Mouse (Mus musculus) liver, embryonic 11.5 days (tissue): Measurements from ENCODE around the gene Zmynd15. TPM values are rescaled to one million over a fixed set of nuclear protein-coding genes. Genes with fewer than 3 reads are reported as not detected.

Experiments used
- ATAC-seq: fragments of 200-750 bp; cut with Nextera tagmentation; replicated peaks from 2 replicates; pipeline ENCODE4 v1.8.0; 2017; ENCODE audit warnings: moderate number of reproducible peaks, mild to moderate bottlenecking, moderate TSS enrichment, moderate library complexity; ENCODE audit not compliant: low FRiP score
- DNase-seq: peaks from one replicate; pipeline ENCODE4 v3.0.0-alpha.2; 2017; ENCODE audit warnings: low spot score
- H3K27ac ChIP-seq: fragments of 300-500 bp; sonication (generic); 2 replicates; pipeline ENCODE4 v1.5.1; 2014; ENCODE audit warnings: mild to moderate bottlenecking, low read depth, low read length, control low read depth
- H3K27me3 ChIP-seq: fragments of 300-500 bp; sonication (generic); replicated peaks from 2 replicates; pipeline ENCODE4 v1.6.1; 2014; ENCODE audit warnings: low read length, mixed read lengths; ENCODE audit not compliant: control insufficient read depth, insufficient read depth
- H3K36me3 ChIP-seq: fragments of 300-500 bp; sonication (generic); 2 replicates; pipeline ENCODE4 v1.6.1; 2014; ENCODE audit warnings: mild to moderate bottlenecking, low read length, moderate library complexity, mixed read lengths; ENCODE audit not compliant: control insufficient read depth, insufficient read depth
- H3K4me1 ChIP-seq: fragments of 300-500 bp; sonication (generic); replicated peaks from 2 replicates; pipeline ENCODE4 v1.6.1; 2014; ENCODE audit warnings: low read length, mixed read lengths; ENCODE audit not compliant: control insufficient read depth, insufficient read depth
- H3K4me2 ChIP-seq: fragments of 300-500 bp; sonication (generic); 2 replicates; pipeline ENCODE4 v1.6.1; 2014; ENCODE audit warnings: mild to moderate bottlenecking, control low read depth, moderate library complexity
- H3K4me3 ChIP-seq: fragments of 300-500 bp; sonication (generic); 2 replicates; pipeline ENCODE4 v1.5.1; 2014; ENCODE audit warnings: low read depth, low read length, control low read depth
- H3K9ac ChIP-seq: fragments of 300-500 bp; sonication (generic); 2 replicates; pipeline ENCODE4 v1.6.1; 2014; ENCODE audit warnings: low read depth, low read length, control low read depth
- H3K9me3 ChIP-seq: fragments of 300-500 bp; sonication (generic); 2 replicates; pipeline ENCODE4 v1.6.1; 2016; ENCODE audit warnings: low read length, inconsistent platforms, mixed read lengths; ENCODE audit not compliant: control insufficient read depth
- WGBS: fragments of 180-500 bp; shearing (Covaris S2); extraction: QIAGEN DNeasy Blood & Tissue Kit; methylation state at CpG from one replicate; pipeline ENCODE4 v1.1.7; 2014; 5-methylcytosine and 5-hydroxymethylcytosine counted together
- microRNA-seq: library from miRNA; unstranded; fragments of <30 nt; microRNA quantifications from one replicate; pipeline ENCODE4, GENCODE M21; 2017; ENCODE audit warnings: borderline number of aligned reads
- polyA plus RNA-seq: library from polyadenylated mRNA; unstranded; fragments of >200 nt; fragmentation: Nextera tagmentation; extraction: Ambion mirVana; gene quantifications from 2 replicates; pipeline ENCODE4 v1.2.1, GENCODE M21; 2014

Gene Zmynd15
- polyA plus RNA-seq, 1 experiment from 2014 or later = 0.19 TPM

GRCm38 (mm10) chr11:70514288-70514687 lies 55.1 kb downstream of the Zmynd15 start, which contains the start of gene Vmo1:
Vmo1 (minus strand) TSS chr11:70514616.
- 87% methylated on average over 7 of the region's 7 CpGs for WGBS
- no peaks in the 10 kb centered on the region for H3K9me3 ChIP-seq
- no peaks in the 10 kb centered on the region for H3K36me3 ChIP-seq
- H3K9ac ChIP-seq = no peak within 1 kb of the TSS
- peaks cover 13% of the 10 kb centered on the region for H3K4me1 ChIP-seq
- DNase-seq = no peak
- H3K4me2 ChIP-seq = no peak within 1 kb of the TSS
- no peak within 1 kb of the TSS for H3K4me3 ChIP-seq
- no peaks in the 10 kb centered on the region for H3K27me3 ChIP-seq
- H3K27ac ChIP-seq = no peak within 1 kb of the TSS
- ATAC-seq = no peak

Small RNA genes lying within 50 kb of the gene (microRNA-seq; reads per million reads assigned to microRNA genes)
- not detected for gene Mir7115

Other genes starting within 250 kb of the Zmynd15 start
- gene Slc16a11, start 246.7 kb upstream of the Zmynd15 start, polyA plus RNA-seq = 0.75 and 0.81 TPM in 2 replicates
- gene Slc16a13, start 238.4 kb upstream of the Zmynd15 start, polyA plus RNA-seq = 9.1 and 10.1 TPM in 2 replicates
- 6.8 and 7.3 TPM in 2 replicates for gene Bcl6b, start 229.6 kb upstream of the Zmynd15 start, polyA plus RNA-seq
- gene 0610010K14Rik, start 221.5 kb upstream of the Zmynd15 start, polyA plus RNA-seq = 138 and 140 TPM in 2 replicates
- gene Gm21988, start 219.6 kb upstream of the Zmynd15 start, polyA plus RNA-seq = 7.6 and 9.6 TPM in 2 replicates
- 184 and 188 TPM in 2 replicates for gene Rnasek, start 219.6 kb upstream of the Zmynd15 start, polyA plus RNA-seq
- 21.5 and 22.5 TPM in 2 replicates for gene Alox12, start 204.1 kb upstream of the Zmynd15 start, polyA plus RNA-seq
- gene Alox12e, start 136.8 kb upstream of the Zmynd15 start, polyA plus RNA-seq = 0.29 TPM in 1 of 2 replicates, not detected in the other
- gene Alox15, start 107.4 kb upstream of the Zmynd15 start, polyA plus RNA-seq = 1.0 and 2.1 TPM in 2 replicates
- 48.5 and 51.2 TPM in 2 replicates for gene Pelp1, start 49.4 kb upstream of the Zmynd15 start, polyA plus RNA-seq
- gene Arrb2, start 26.8 kb upstream of the Zmynd15 start, polyA plus RNA-seq = 31.5 and 35.9 TPM in 2 replicates
- 33.8 and 36.2 TPM in 2 replicates for gene Med11, start 7.5 kb upstream of the Zmynd15 start, polyA plus RNA-seq
- gene Cxcl16, start 551 bp downstream of the Zmynd15 start, polyA plus RNA-seq = 0.91 and 1.6 TPM in 2 replicates
- 5.5 TPM in 2 replicates for gene Tm4sf5, start 45.8 kb downstream of the Zmynd15 start, polyA plus RNA-seq
- 0.39 and 0.80 TPM in 2 replicates for gene Vmo1, start 55.2 kb downstream of the Zmynd15 start, polyA plus RNA-seq
- gene Gltpd2, start 59.8 kb downstream of the Zmynd15 start, polyA plus RNA-seq = 20.2 and 20.5 TPM in 2 replicates
- 619 and 649 TPM in 2 replicates for gene Psmb6, start 65.9 kb downstream of the Zmynd15 start, polyA plus RNA-seq
- not detected in 2 replicates for gene Gm40193, start 73.5 kb downstream of the Zmynd15 start, polyA plus RNA-seq
- 2.7 and 3.4 TPM in 2 replicates for gene Pld2, start 80.6 kb downstream of the Zmynd15 start, polyA plus RNA-seq
- gene Mink1, start 103.4 kb downstream of the Zmynd15 start, polyA plus RNA-seq = 15.6 and 16.0 TPM in 2 replicates
- gene 4930544D05Rik, start 156.4 kb downstream of the Zmynd15 start, polyA plus RNA-seq = not detected in 2 replicates
- gene Chrne, start 159.8 kb downstream of the Zmynd15 start, polyA plus RNA-seq = not detected in 2 replicates
- gene Gp1ba, start 179.7 kb downstream of the Zmynd15 start, polyA plus RNA-seq = 15.3 and 16.4 TPM in 2 replicates
- 113 and 114 TPM in 2 replicates for gene Rnf167, start 187.8 kb downstream of the Zmynd15 start, polyA plus RNA-seq
- 115 and 126 TPM in 2 replicates for gene Slc25a11, start 188.0 kb downstream of the Zmynd15 start, polyA plus RNA-seq
- gene Pfn1, start 195.2 kb downstream of the Zmynd15 start, polyA plus RNA-seq = 2,285 and 2,367 TPM in 2 replicates
- gene Eno3, start 197.8 kb downstream of the Zmynd15 start, polyA plus RNA-seq = 19.8 and 20.1 TPM in 2 replicates
- 132 and 146 TPM in 2 replicates for gene Spag7, start 210.0 kb downstream of the Zmynd15 start, polyA plus RNA-seq
- 10.4 and 13.1 TPM in 2 replicates for gene Camta2, start 228.7 kb downstream of the Zmynd15 start, polyA plus RNA-seq
- gene Inca1, start 240.7 kb downstream of the Zmynd15 start, polyA plus RNA-seq = 0.96 and 1.1 TPM in 2 replicates
- gene Kif1c, start 241.1 kb downstream of the Zmynd15 start, polyA plus RNA-seq = 3.1 and 3.8 TPM in 2 replicates